Comparison of ENCODE assay signal across 8 mouse cellular contexts in the genomic region with DNA sequence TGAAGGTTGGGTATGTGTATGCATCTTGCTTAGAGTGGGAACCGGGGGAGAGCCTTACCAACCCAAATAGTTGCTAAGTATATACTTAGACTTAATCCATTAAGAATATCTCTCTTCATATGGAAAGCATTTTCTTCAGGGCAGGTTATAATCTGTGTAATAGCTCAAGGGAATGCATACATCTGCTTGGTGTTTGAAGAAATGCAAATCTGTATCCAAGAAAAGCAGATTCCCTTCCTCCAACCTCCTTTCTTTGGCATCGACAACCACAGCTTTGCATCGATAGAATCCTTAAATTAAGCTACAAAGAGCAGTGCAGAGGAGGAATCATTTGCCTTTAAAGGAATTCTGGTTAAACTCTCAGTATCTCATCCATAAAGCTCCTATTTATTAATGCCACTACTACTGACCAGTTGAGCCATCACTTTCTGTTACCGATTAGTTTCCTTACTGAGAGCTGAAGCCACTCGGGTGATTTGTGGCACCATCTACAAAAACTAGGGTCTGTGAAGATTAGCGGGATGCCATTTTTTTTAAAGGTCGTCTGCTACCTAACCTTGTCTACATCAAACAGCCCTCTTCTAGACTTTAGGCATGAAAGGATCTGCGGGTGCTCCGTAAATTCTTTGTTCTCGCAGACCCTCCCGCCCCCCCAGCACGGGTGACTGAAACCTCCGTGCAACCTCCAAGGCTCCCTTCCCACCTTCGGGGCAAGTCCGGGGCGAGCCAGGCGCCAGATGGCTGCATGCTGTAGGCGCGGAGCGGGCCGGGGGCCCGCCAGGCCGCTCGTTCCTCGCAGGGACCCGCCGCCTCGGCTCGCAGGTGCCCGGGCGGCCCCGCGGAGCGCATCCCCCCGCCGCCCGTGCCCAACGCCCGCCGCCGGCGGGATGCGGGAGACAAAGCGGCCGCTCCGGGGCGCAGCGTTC. TPM values are rescaled to one million over a fixed set of nuclear protein-coding genes. Genes with fewer than 3 reads are reported as not detected.
DNase-seq lines count a peak whose midpoint lies in the region; ATAC-seq and TF ChIP-seq lines count a peak whose summit lies in the region.

No protein-coding gene starts in this region.

- H3K4me2 ChIP-seq in forebrain, embryonic 12.5 days = peak overlapping the region; percentile 59
- H3K4me2 ChIP-seq in intestine, embryonic 15.5 days (replicated peaks) = peak overlapping the region; percentile 90
- H3K4me2 ChIP-seq in lung, embryonic 14.5 days = peak overlapping the region; percentile 76

- peaks cover 34% of the 10 kb centered on the region for H3K36me3 ChIP-seq in forebrain, embryonic 12.5 days (replicated peaks)
- peaks cover 14% of the 10 kb centered on the region for H3K36me3 ChIP-seq in intestine, embryonic 15.5 days
- peaks cover 34% of the 10 kb centered on the region for H3K36me3 ChIP-seq in lung, embryonic 14.5 days (ENCODE audit: insufficient read depth)

- peak overlapping the region; percentile 100 for H3K27ac ChIP-seq in forebrain, embryonic 12.5 days
- H3K27ac ChIP-seq in intestine, embryonic 15.5 days = peak overlapping the region; percentile 99
- peak overlapping the region; percentile 100 for H3K27ac ChIP-seq in lung, embryonic 14.5 days (ENCODE audit: low read depth)

- TF ChIP-seq POLR2A in brain, embryonic 14.5 days (IDR thresholded peaks at IDR 0.05; ENCODE audit: borderline replicate concordance, extremely low read depth, insufficient read depth, insufficient read length, poor library complexity, severe bottlenecking) = 0 out of 2 replicates have a peak, but pooled peaks have one; percentile 24

- no peaks in the 10 kb centered on the region for H3K9me3 ChIP-seq in forebrain, embryonic 12.5 days
- H3K9me3 ChIP-seq in intestine, embryonic 15.5 days = no peaks in the 10 kb centered on the region
- H3K9me3 ChIP-seq in lung, embryonic 14.5 days (ENCODE audit: low read depth, low read length) = no peaks in the 10 kb centered on the region

- H3K4me1 ChIP-seq in forebrain, embryonic 12.5 days = peaks cover 43% of the 10 kb centered on the region
- peaks cover 15% of the 10 kb centered on the region; the same call in 1 of the 2 replicates for H3K4me1 ChIP-seq in intestine, embryonic 15.5 days (replicated peaks)
- H3K4me1 ChIP-seq in lung, embryonic 14.5 days (ENCODE audit: insufficient read depth) = 0 out of 2 replicates have a peak, but pooled peaks cover 7% of the 10 kb centered on the region

- under 1% methylated on average over 46 of the region's 48 CpGs for WGBS in forebrain, embryonic 12.5 days
- WGBS in intestine, embryonic 15.5 days = under 1% methylated on average over 48 of the region's 48 CpGs
- WGBS in lung, embryonic 14.5 days = under 1% methylated on average over 37 of the region's 48 CpGs

- peak; percentile 23 to 28 for DNase-seq in layer of hippocampus, postnatal 36 days
- no peak for DNase-seq in layer of hippocampus, adult 9-11 months
- DNase-seq in brain, embryonic 14.5 days (ENCODE audit: low read depth) = peak; percentile 67
- peak; percentile 54 for DNase-seq in lung, embryonic 14.5 days
- peak; percentile 60 for DNase-seq in retina, embryonic 14.5 days (ENCODE audit: low spot score)
- no peak for DNase-seq in B cell, adult 2 months

- peak; percentile 48 for ATAC-seq in forebrain, embryonic 12.5 days (ENCODE audit: low FRiP score)
- no peak; the same call in 1 of the 2 replicates for ATAC-seq in intestine, embryonic 15.5 days
- peak; percentile 32 for ATAC-seq in lung, embryonic 14.5 days (ENCODE audit: insufficient read depth)

- no peak for TF ChIP-seq CTCF in brain, embryonic 14.5 days (IDR thresholded peaks at IDR 0.05; ENCODE audit: borderline replicate concordance, extremely low read depth, insufficient read depth, insufficient read length)
- TF ChIP-seq CTCF in lung, embryonic 14.5 days (IDR thresholded peaks at IDR 0.05; ENCODE audit: low read depth) = no peak

- no peaks in the 10 kb centered on the region for H3K27me3 ChIP-seq in forebrain, embryonic 12.5 days
- no peaks in the 10 kb centered on the region for H3K27me3 ChIP-seq in intestine, embryonic 15.5 days (replicated peaks)
- no peaks in the 10 kb centered on the region for H3K27me3 ChIP-seq in lung, embryonic 14.5 days (ENCODE audit: insufficient read depth, low read length)

- peak overlapping the region; percentile 99 for H3K9ac ChIP-seq in forebrain, embryonic 12.5 days
- H3K9ac ChIP-seq in intestine, embryonic 15.5 days = peak overlapping the region; percentile 98
- peak overlapping the region; percentile 99 for H3K9ac ChIP-seq in lung, embryonic 14.5 days

- H3K4me3 ChIP-seq in forebrain, embryonic 12.5 days (replicated peaks) = peak overlapping the region; percentile 91
- peak overlapping the region; percentile 92 for H3K4me3 ChIP-seq in intestine, embryonic 15.5 days (replicated peaks)
- H3K4me3 ChIP-seq in lung, embryonic 14.5 days (ENCODE audit: low read depth, low read length) = peak overlapping the region; percentile 91

RNA-seq across cellular contexts. Expression of a gene that starts 0.9 kb away (rescaled TPM):
- total RNA-seq in layer of hippocampus, postnatal 36 days (2021) = 10 to 100 TPM; 64.4 to 66.8 TPM
- polyA plus RNA-seq in brain, embryonic 14.5 days (2012; rRNA removed) = 55.7 and 64.5 TPM in 2 replicates
- polyA plus RNA-seq in forebrain, embryonic 12.5 days (2016; fragmentation: Nextera tagmentation; extraction: Ambion mirVana) = 68.7 and 72.8 TPM in 2 replicates
- 37.9 and 42.7 TPM in 2 replicates for polyA plus RNA-seq in intestine, embryonic 15.5 days (2015; fragmentation: Nextera tagmentation; extraction: Ambion mirVana)
- polyA plus RNA-seq in lung, embryonic 14.5 days (2014; fragmentation: Nextera tagmentation; extraction: Ambion mirVana) = 52.0 and 53.2 TPM in 2 replicates

Comparison
In these comparisons a context has a peak if more than half of its experiments do, and no peak if none do; other contexts are left out.
1. DNase-seq: peak in layer of hippocampus, postnatal 36 days (2 of 2), brain, embryonic 14.5 days (single experiment), lung, embryonic 14.5 days (single experiment) and retina, embryonic 14.5 days (single experiment); none in layer of hippocampus, adult 9-11 months (single experiment) and B cell, adult 2 months (0 of 2).
2. Peak in every context shown above with its lines, with median percentiles within 50 percentile points of each other: H3K27ac ChIP-seq, H3K4me2 ChIP-seq, H3K4me3 ChIP-seq and H3K9ac ChIP-seq.